Mouse (Mus musculus): ENCODE measurements around the gene Tomt.

- no peak for TF ChIP-seq MAFK (IDR thresholded peaks at IDR 0.05; ENCODE audit: insufficient read depth, low read depth, low read length)
- TF ChIP-seq ZNF384 (IDR thresholded peaks at IDR 0.05; ENCODE audit: low read depth, low read length) = no peak
- no peak for TF ChIP-seq CHD2 (IDR thresholded peaks at IDR 0.05; ENCODE audit: low read depth, low read length)
- no peak for TF ChIP-seq ZC3H11A (IDR thresholded peaks at IDR 0.05; ENCODE audit: borderline replicate concordance, low read depth, low read length)
- TF ChIP-seq HCFC1 (IDR thresholded peaks at IDR 0.05; ENCODE audit: borderline replicate concordance, insufficient read depth, low read length) = no peak
Observed at GRCm38 (mm10) chr7:101932551-101932950, 26.4 kb upstream of the Tomt start.
